10 mouse cellular contexts compared by ENCODE assay signal in genomic region chr11:103649983-103650493, GRCm38 (mm10). TPM values are rescaled to one million over a fixed set of nuclear protein-coding genes. Genes with fewer than 3 reads are reported as not detected.
DNase-seq lines count a peak whose midpoint lies in the region; ATAC-seq and TF ChIP-seq lines count a peak whose summit lies in the region.
"Had no signal": no experiment of that assay in that cellular context is flagged by ENCODE, and none has a peak within 500 bp of the region (broad histone marks: within the 10 kb centered on the region; RNA-seq: fewer than 3 reads in every experiment).

No protein-coding gene starts in this region.

- no peak overlapping the region for H3K27ac ChIP-seq in heart, embryonic 12.5 days (ENCODE audit: poor library complexity, severe bottlenecking)
- H3K27ac ChIP-seq in ES-Bruce4 (ENCODE audit: insufficient read depth, low read length): no peak overlapping the region
- no peak overlapping the region for H3K27ac ChIP-seq in forebrain, embryonic 11.5 days (ENCODE audit: low read depth, low read length)
- H3K27ac ChIP-seq in liver, embryonic 13.5 days: no peak overlapping the region

- no peaks in the 10 kb centered on the region for H3K9me3 ChIP-seq in heart, embryonic 12.5 days (replicated peaks)
- H3K9me3 ChIP-seq in ES-Bruce4 (replicated peaks; ENCODE audit: control insufficient read depth, insufficient read depth, low read length, poor library complexity, severe bottlenecking): no peaks in the 10 kb centered on the region
- no peaks in the 10 kb centered on the region for H3K9me3 ChIP-seq in forebrain, embryonic 11.5 days (ENCODE audit: control insufficient read depth, low read length)
- H3K9me3 ChIP-seq in liver, embryonic 13.5 days (replicated peaks): no peaks in the 10 kb centered on the region

- ATAC-seq in heart, embryonic 12.5 days (ENCODE audit: insufficient number of reproducible peaks, low FRiP score): no peak
- no peak for ATAC-seq in forebrain, embryonic 11.5 days (replicated peaks; ENCODE audit: low FRiP score)
- no peak for ATAC-seq in liver, embryonic 13.5 days (ENCODE audit: low read depth)
- ATAC-seq in granulocyte monocyte progenitor cell, adult 5-6 weeks (replicated peaks; ENCODE audit: poor library complexity, severe bottlenecking): no peak; the same call in 1 of the 2 replicates
- ATAC-seq: CD4-positive, CD25-positive, alpha-beta regulatory T cell, adult 4 months had no signal

- no peak for DNase-seq in heart, adult 18-20 months
- DNase-seq in forebrain, embryonic 11.5 days (ENCODE audit: low spot score): peak; percentile 66
- DNase-seq in liver, embryonic 13.5 days: no peak
- DNase-seq in layer of hippocampus, adult 9-11 months: no peak
- DNase-seq in urinary bladder, adult 2 months (ENCODE audit: low spot score): no peak

- TF ChIP-seq POLR2A in ES-Bruce4 (IDR thresholded peaks at IDR 0.05; ENCODE audit: insufficient read depth, low read length): no peak

- peaks cover 13% of the 10 kb centered on the region for H3K4me1 ChIP-seq in heart, embryonic 12.5 days (replicated peaks)
- no peaks in the 10 kb centered on the region for H3K4me1 ChIP-seq in ES-Bruce4 (ENCODE audit: control insufficient read depth, insufficient read depth, low read length)
- H3K4me1 ChIP-seq in forebrain, embryonic 11.5 days (replicated peaks; ENCODE audit: control insufficient read depth, insufficient read depth, low read length): peaks cover 8% of the 10 kb centered on the region; the same call in 1 of the 2 replicates
- H3K4me1 ChIP-seq in liver, embryonic 13.5 days (replicated peaks): peaks cover 10% of the 10 kb centered on the region; the same call in 1 of the 2 replicates

- no peak for TF ChIP-seq EP300 in ES-Bruce4 (IDR thresholded peaks at IDR 0.05; ENCODE audit: insufficient read depth, low read depth, low read length)

- 2% methylated on average over 37 of the region's 37 CpGs for whole genome bisulfite sequencing in heart, embryonic 12.5 days
- 3% methylated on average over 37 of the region's 37 CpGs for WGBS in forebrain, embryonic 11.5 days
- 4% methylated on average over 37 of the region's 37 CpGs for WGBS in liver, embryonic 13.5 days (ENCODE audit: insufficient replicate concordance)

- no peaks in the 10 kb centered on the region for H3K36me3 ChIP-seq in heart, embryonic 12.5 days
- no peaks in the 10 kb centered on the region for H3K36me3 ChIP-seq in ES-Bruce4 (ENCODE audit: control insufficient read depth, insufficient read depth, low read length, poor library complexity, severe bottlenecking)
- no peaks in the 10 kb centered on the region for H3K36me3 ChIP-seq in forebrain, embryonic 11.5 days (ENCODE audit: control insufficient read depth, insufficient read depth, low read length)
- no peaks in the 10 kb centered on the region for H3K36me3 ChIP-seq in liver, embryonic 13.5 days

- H3K4me3 ChIP-seq in heart, embryonic 12.5 days: peak overlapping the region; percentile 42
- H3K4me3 ChIP-seq in ES-Bruce4 (ENCODE audit: low read depth, low read length): peak overlapping the region; percentile 32
- peak overlapping the region; percentile 19 for H3K4me3 ChIP-seq in forebrain, embryonic 11.5 days (ENCODE audit: low read depth, low read length)
- peak overlapping the region; percentile 28 for H3K4me3 ChIP-seq in liver, embryonic 13.5 days (replicated peaks)

- TF ChIP-seq CTCF in ES-Bruce4 (IDR thresholded peaks at IDR 0.05; ENCODE audit: low read depth, low read length): no peak

- H3K9ac ChIP-seq in heart, embryonic 12.5 days: no peak overlapping the region
- H3K9ac ChIP-seq in ES-Bruce4 (ENCODE audit: low read depth, poor library complexity, severe bottlenecking): peak overlapping the region; percentile 31; the same call in 1 of the 2 replicates
- H3K9ac ChIP-seq in forebrain, embryonic 11.5 days (ENCODE audit: low read length): no peak overlapping the region
- no peak overlapping the region for H3K9ac ChIP-seq in liver, embryonic 13.5 days

- H3K4me2 ChIP-seq in heart, embryonic 12.5 days: peak overlapping the region; percentile 75
- H3K4me2 ChIP-seq in forebrain, embryonic 11.5 days (ENCODE audit: low read depth, low read length, severe bottlenecking): peak overlapping the region; percentile 43
- H3K4me2 ChIP-seq in liver, embryonic 13.5 days: peak overlapping the region; percentile 43

- peaks cover 94% of the 10 kb centered on the region for H3K27me3 ChIP-seq in heart, embryonic 12.5 days (replicated peaks)
- peaks cover 9% of the 10 kb centered on the region for H3K27me3 ChIP-seq in ES-Bruce4 (ENCODE audit: control insufficient read depth, insufficient read depth, low read length, poor library complexity, severe bottlenecking)
- peaks cover 66% of the 10 kb centered on the region for H3K27me3 ChIP-seq in forebrain, embryonic 11.5 days (ENCODE audit: control insufficient read depth, insufficient read depth, low read length)
- peaks cover 93% of the 10 kb centered on the region for H3K27me3 ChIP-seq in liver, embryonic 13.5 days

RNA-seq across cellular contexts. Expression of gene Rprml, which starts 0.7 kb away (rescaled TPM):
- polyA plus RNA-seq in heart, embryonic 12.5 days (2016; fragmentation: Nextera tagmentation; extraction: Ambion mirVana): 0.63 and 0.79 TPM in 2 replicates
- not detected for total RNA-seq in heart, adult 18-20 months (2021)
- polyA plus RNA-seq in ES-Bruce4 (2011; ENCODE audit: insufficient read depth, insufficient read length, low read depth, missing spikeins): not detected in 2 replicates
- polyA plus RNA-seq in forebrain, embryonic 11.5 days (2014; fragmentation: Nextera tagmentation; extraction: Ambion mirVana): not detected in 2 replicates
- polyA plus RNA-seq in liver, embryonic 13.5 days (2015; fragmentation: Nextera tagmentation; extraction: Ambion mirVana): not detected in 2 replicates
- not detected in 2 replicates for total RNA-seq in granulocyte monocyte progenitor cell, adult 5-6 weeks (2014; fragmentation: Nextera tagmentation)
- not detected in 2 replicates for total RNA-seq in granulocyte monocyte progenitor cell, adult 5-6 weeks (2017)
- polyA plus RNA-seq in urinary bladder, adult 2 months (2012; rRNA removed): 0.15 TPM in 1 of 2 replicates, not detected in the other
- total RNA-seq: megakaryocyte-erythroid progenitor cell, adult 5-6 weeks had no signal
- polyA plus RNA-seq: CD4-positive, CD25-positive, alpha-beta regulatory T cell, adult 4 months had no signal

RNA-seq across cellular contexts. Expression of gene Lyzl6, which starts 11.3 kb away (rescaled TPM):
- polyA plus RNA-seq in heart, embryonic 12.5 days (2016; fragmentation: Nextera tagmentation; extraction: Ambion mirVana): not detected in 2 replicates
- not detected for total RNA-seq in heart, adult 18-20 months (2021)
- polyA plus RNA-seq in ES-Bruce4 (2011; ENCODE audit: insufficient read depth, insufficient read length, low read depth, missing spikeins): not detected in 2 replicates
- not detected in 2 replicates for polyA plus RNA-seq in forebrain, embryonic 11.5 days (2014; fragmentation: Nextera tagmentation; extraction: Ambion mirVana)
- not detected in 2 replicates for polyA plus RNA-seq in liver, embryonic 13.5 days (2015; fragmentation: Nextera tagmentation; extraction: Ambion mirVana)
- not detected in 2 replicates for total RNA-seq in granulocyte monocyte progenitor cell, adult 5-6 weeks (2014; fragmentation: Nextera tagmentation)
- total RNA-seq in granulocyte monocyte progenitor cell, adult 5-6 weeks (2017): not detected in 2 replicates
- not detected in 2 replicates for polyA plus RNA-seq in urinary bladder, adult 2 months (2012; rRNA removed)
- total RNA-seq: megakaryocyte-erythroid progenitor cell, adult 5-6 weeks had no signal
- polyA plus RNA-seq: CD4-positive, CD25-positive, alpha-beta regulatory T cell, adult 4 months had no signal

RNA-seq across cellular contexts. Expression of gene Gm884, which starts 29.1 kb away (rescaled TPM):
- not detected in 2 replicates for polyA plus RNA-seq in heart, embryonic 12.5 days (2016; fragmentation: Nextera tagmentation; extraction: Ambion mirVana)
- total RNA-seq in heart, adult 18-20 months (2021): not detected
- not detected in 2 replicates for polyA plus RNA-seq in ES-Bruce4 (2011; ENCODE audit: insufficient read depth, insufficient read length, low read depth, missing spikeins)
- polyA plus RNA-seq in forebrain, embryonic 11.5 days (2014; fragmentation: Nextera tagmentation; extraction: Ambion mirVana): not detected in 2 replicates
- polyA plus RNA-seq in liver, embryonic 13.5 days (2015; fragmentation: Nextera tagmentation; extraction: Ambion mirVana): not detected in 2 replicates
- total RNA-seq in granulocyte monocyte progenitor cell, adult 5-6 weeks (2014; fragmentation: Nextera tagmentation): not detected in 2 replicates
- total RNA-seq in granulocyte monocyte progenitor cell, adult 5-6 weeks (2017): not detected in 2 replicates
- polyA plus RNA-seq in urinary bladder, adult 2 months (2012; rRNA removed): not detected in 2 replicates
- total RNA-seq: megakaryocyte-erythroid progenitor cell, adult 5-6 weeks had no signal
- polyA plus RNA-seq: CD4-positive, CD25-positive, alpha-beta regulatory T cell, adult 4 months had no signal

RNA-seq across cellular contexts. Expression of gene Gosr2, which starts 47.7 kb away (rescaled TPM):
- polyA plus RNA-seq in heart, embryonic 12.5 days (2016; fragmentation: Nextera tagmentation; extraction: Ambion mirVana): 69.7 and 69.9 TPM in 2 replicates
- 10 to 100 TPM; 31.1 to 32.8 TPM for total RNA-seq in heart, adult 18-20 months (2021)
- 38.5 and 41.8 TPM in 2 replicates for polyA plus RNA-seq in ES-Bruce4 (2011; ENCODE audit: insufficient read depth, insufficient read length, low read depth, missing spikeins)
- polyA plus RNA-seq in forebrain, embryonic 11.5 days (2014; fragmentation: Nextera tagmentation; extraction: Ambion mirVana): 86.7 and 94.9 TPM in 2 replicates
- 43.2 and 51.4 TPM in 2 replicates for polyA plus RNA-seq in liver, embryonic 13.5 days (2015; fragmentation: Nextera tagmentation; extraction: Ambion mirVana)
- 48.8 and 57.1 TPM in 2 replicates for total RNA-seq in granulocyte monocyte progenitor cell, adult 5-6 weeks (2014; fragmentation: Nextera tagmentation)
- total RNA-seq in granulocyte monocyte progenitor cell, adult 5-6 weeks (2017): 46.3 and 51.3 TPM in 2 replicates
- 62.0 and 76.2 TPM in 2 replicates for polyA plus RNA-seq in urinary bladder, adult 2 months (2012; rRNA removed)
